Mouse (Mus musculus): ENCODE data around the gene Glce. TPM values are rescaled to one million over a fixed set of nuclear protein-coding genes. Genes with fewer than 3 reads are reported as not detected.
A peak's percentile ranks its signal among the peaks of the same experiment; 100 is the strongest.

Glce gene
- polyA plus RNA-seq, 1 experiment, result 32.0 TPM

DNA sequence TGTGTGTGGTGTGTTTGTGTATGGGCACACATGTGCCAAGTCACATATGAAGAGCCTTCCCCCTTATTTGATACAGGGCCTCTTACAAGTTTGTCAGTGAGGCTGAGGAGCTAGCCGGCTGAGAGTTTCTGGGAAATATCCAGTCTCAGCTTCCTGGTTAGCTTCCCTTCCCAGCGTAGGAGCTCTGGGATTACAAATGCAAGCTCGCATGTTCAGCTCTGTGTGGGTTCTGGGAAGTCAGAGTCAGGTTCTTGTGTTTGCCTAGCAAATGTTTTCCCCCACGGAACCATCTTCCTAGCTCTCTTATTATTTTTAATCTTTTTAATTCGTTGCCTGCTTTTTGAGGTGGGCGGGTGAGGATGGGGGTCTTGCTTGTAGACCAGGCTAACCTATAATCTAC lies 32.9 kb upstream of the Glce start:
- Histone ChIP-seq H3K79me2 (ENCODE audit: control insufficient read depth, insufficient read depth) (no peaks in the 10 kb centered on the region), H3K36me3 (ENCODE audit: control insufficient read depth, insufficient read depth) (no peaks in the 10 kb centered on the region), H3K27me3 (ENCODE audit: control insufficient read depth, insufficient read depth, insufficient read length) (no peaks in the 10 kb centered on the region), H3K4me2 (ENCODE audit: low read depth) (no peak overlapping the region), H3ac (ENCODE audit: control insufficient read depth, insufficient read length) (no peak overlapping the region), H3K4me3 (no peak overlapping the region)
- no peak for TF ChIP-seq MYOD1 (IDR thresholded peaks at IDR 0.05; ENCODE audit: control insufficient read depth in 1 of 3, insufficient read length in 2 of 3, low read depth in 2 of 3)
- no peak for TF ChIP-seq POLR2AphosphoS2 (IDR thresholded peaks at IDR 0.05; ENCODE audit: insufficient read length, low read depth)
- TF ChIP-seq MYOG (IDR thresholded peaks at IDR 0.05; ENCODE audit: control insufficient read depth in 1 of 3, insufficient read depth in 1 of 3, insufficient read length in 2 of 3, low read depth in 2 of 3), result no peak
- no peak for TF ChIP-seq USF1 (IDR thresholded peaks at IDR 0.05; ENCODE audit: low read depth)
- no peak for TF ChIP-seq E2F4 (IDR thresholded peaks at IDR 0.05; ENCODE audit: insufficient read depth)

DNA sequence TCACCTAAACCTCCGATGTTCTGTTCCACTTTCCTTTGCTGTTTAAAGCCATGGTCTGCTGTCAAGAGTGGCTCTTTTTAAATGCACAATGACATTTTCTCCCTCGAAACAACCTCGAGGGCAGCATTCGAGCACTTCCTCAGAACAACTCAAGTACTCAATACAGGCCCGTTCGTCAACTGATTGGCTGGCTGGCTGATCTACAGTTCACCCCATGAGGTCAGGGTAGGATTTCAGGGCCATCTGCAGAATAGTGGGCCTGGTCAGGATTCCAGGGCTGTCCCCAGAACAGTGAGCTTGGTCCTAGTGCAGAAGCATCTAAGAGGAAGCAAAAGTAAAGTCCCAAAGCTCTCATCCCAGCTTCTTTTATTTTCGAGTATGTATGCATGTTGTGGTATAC lies 32.5 kb upstream of the Glce start:
- Histone ChIP-seq H3K4me2 (ENCODE audit: low read depth) (no peak overlapping the region), H3K36me3 (ENCODE audit: control insufficient read depth, insufficient read depth) (no peaks in the 10 kb centered on the region), H3K4me3 (no peak overlapping the region), H3K27me3 (ENCODE audit: control insufficient read depth, insufficient read depth, insufficient read length) (no peaks in the 10 kb centered on the region), H3K79me2 (ENCODE audit: control insufficient read depth, insufficient read depth) (no peaks in the 10 kb centered on the region), H3ac (ENCODE audit: control insufficient read depth, insufficient read length) (no peak overlapping the region)
- TF ChIP-seq USF1 (IDR thresholded peaks at IDR 0.05; ENCODE audit: low read depth) (no peak), TCF3 (IDR thresholded peaks at IDR 0.05; ENCODE audit: insufficient read length, low read depth) (no peak)

DNA sequence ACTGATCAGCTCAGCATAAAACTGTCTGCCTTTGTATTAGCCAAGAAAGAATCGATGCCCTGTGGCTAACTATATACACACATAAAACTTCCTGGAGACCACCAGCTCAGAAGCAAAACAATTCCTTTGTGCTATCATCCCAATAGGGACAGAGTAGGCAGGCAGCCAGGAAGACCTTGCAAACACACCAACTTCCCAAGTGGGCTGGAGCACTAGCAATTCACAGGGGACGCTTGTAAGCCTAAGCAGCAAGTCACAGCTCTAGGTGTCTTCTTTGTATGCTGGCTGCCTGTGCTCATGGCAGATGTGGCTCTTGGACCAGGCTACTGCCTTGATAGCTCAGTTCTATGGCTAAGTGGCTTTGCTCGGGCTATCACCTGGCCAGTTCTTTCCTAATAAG lies 32.1 kb upstream of the Glce start:
- Histone ChIP-seq H3K79me2 (ENCODE audit: control insufficient read depth, insufficient read depth) (no peaks in the 10 kb centered on the region), H3K27me3 (ENCODE audit: control insufficient read depth, insufficient read depth, insufficient read length) (no peaks in the 10 kb centered on the region), H3K36me3 (ENCODE audit: control insufficient read depth, insufficient read depth) (no peaks in the 10 kb centered on the region), H3ac (ENCODE audit: control insufficient read depth, insufficient read length) (no peak overlapping the region), H3K4me3 (no peak overlapping the region), H3K4me2 (ENCODE audit: low read depth) (no peak overlapping the region)
- TF ChIP-seq MAX (IDR thresholded peaks at IDR 0.05; ENCODE audit: low read depth) (no peak), REST (IDR thresholded peaks at IDR 0.05; ENCODE audit: insufficient read depth, insufficient read length) (no peak), CEBPB (IDR thresholded peaks at IDR 0.05; ENCODE audit: insufficient read depth, poor library complexity, severe bottlenecking) (no peak), SRF (IDR thresholded peaks at IDR 0.05; ENCODE audit: control insufficient read depth, insufficient read length, low read depth) (no peak), E2F4 (IDR thresholded peaks at IDR 0.05; ENCODE audit: insufficient read depth) (no peak), MYOG (IDR thresholded peaks at IDR 0.05; ENCODE audit: control insufficient read depth in 1 of 3, insufficient read depth in 1 of 3, insufficient read length in 2 of 3, low read depth in 2 of 3) (no peak), POLR2A (IDR thresholded peaks at IDR 0.05; ENCODE audit: insufficient read length, low read depth) (no peak), MYOD1 (IDR thresholded peaks at IDR 0.05; ENCODE audit: control insufficient read depth in 1 of 3, insufficient read length in 2 of 3, low read depth in 2 of 3) (no peak), TCF12 (IDR thresholded peaks at IDR 0.05; ENCODE audit: insufficient read depth, poor library complexity, severe bottlenecking) (no peak), TCF3 (IDR thresholded peaks at IDR 0.05; ENCODE audit: insufficient read length, low read depth) (no peak), USF1 (IDR thresholded peaks at IDR 0.05; ENCODE audit: low read depth) (no peak)

DNA sequence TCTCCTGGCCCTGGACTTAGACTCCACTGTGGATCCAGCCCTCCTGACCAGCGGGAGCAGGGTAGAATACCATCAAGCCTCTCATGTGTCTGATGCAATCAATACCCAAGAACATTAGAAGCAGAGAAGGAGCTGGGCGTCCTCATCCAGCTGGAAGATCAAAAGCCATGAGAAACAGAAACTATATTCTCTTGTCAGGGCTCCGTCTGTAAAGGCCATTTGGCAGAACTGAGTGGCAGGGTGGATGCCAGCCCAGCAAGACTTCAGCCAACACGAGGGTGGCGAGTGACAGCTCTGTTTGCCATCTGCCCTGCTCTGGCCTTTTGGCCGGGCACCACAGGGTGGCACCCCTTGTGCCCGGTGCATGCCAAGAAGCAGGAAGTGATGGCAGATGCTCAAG lies 30.8 kb upstream of the Glce start:
- Histone ChIP-seq H3K4me2 (ENCODE audit: low read depth) (no peak overlapping the region), H3K27me3 (ENCODE audit: control insufficient read depth, insufficient read depth, insufficient read length) (no peaks in the 10 kb centered on the region), H3K4me3 (no peak overlapping the region), H3ac (ENCODE audit: control insufficient read depth, insufficient read length) (no peak overlapping the region), H3K36me3 (ENCODE audit: control insufficient read depth, insufficient read depth) (no peaks in the 10 kb centered on the region), H3K79me2 (ENCODE audit: control insufficient read depth, insufficient read depth) (no peaks in the 10 kb centered on the region)
- TF ChIP-seq SRF (IDR thresholded peaks at IDR 0.05; ENCODE audit: control insufficient read depth, insufficient read length, low read depth) (no peak), E2F4 (IDR thresholded peaks at IDR 0.05; ENCODE audit: insufficient read depth) (no peak), MYOD1 (IDR thresholded peaks at IDR 0.05; ENCODE audit: control insufficient read depth in 1 of 3, insufficient read length in 2 of 3, low read depth in 2 of 3) (peak in 1 of 3 experiments; percentile 23), MYOG (IDR thresholded peaks at IDR 0.05; ENCODE audit: control insufficient read depth in 1 of 3, insufficient read depth in 1 of 3, insufficient read length in 2 of 3, low read depth in 2 of 3) (peak in 1 of 3 experiments; percentile 28), MAX (IDR thresholded peaks at IDR 0.05; ENCODE audit: low read depth) (no peak), REST (IDR thresholded peaks at IDR 0.05; ENCODE audit: insufficient read depth, insufficient read length) (no peak), TCF3 (IDR thresholded peaks at IDR 0.05; ENCODE audit: insufficient read length, low read depth) (no peak), CEBPB (IDR thresholded peaks at IDR 0.05; ENCODE audit: insufficient read depth, poor library complexity, severe bottlenecking) (peak; percentile 62)

DNA sequence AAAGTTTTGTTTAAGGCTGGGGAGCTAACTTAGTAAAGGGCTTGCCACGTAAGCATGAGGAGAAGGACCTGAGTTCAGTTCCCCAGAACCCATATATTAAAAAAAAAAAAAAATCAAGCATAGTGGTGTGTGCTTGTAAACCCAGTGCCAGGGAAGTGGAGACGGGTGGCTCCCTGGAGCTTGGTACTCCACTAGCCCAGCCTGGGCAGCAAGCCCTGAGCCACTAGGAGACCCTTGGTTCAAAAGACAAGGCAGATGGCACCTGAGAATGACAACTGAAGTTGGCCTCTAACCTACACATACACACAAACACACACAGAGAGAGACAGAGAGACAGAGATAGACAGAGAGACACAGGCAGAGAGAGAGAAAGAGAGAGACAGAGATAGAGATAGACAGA lies 30.1 kb upstream of the Glce start:
- H3ac ChIP-seq (ENCODE audit: control insufficient read depth, insufficient read length), result no peak overlapping the region
- no peaks in the 10 kb centered on the region for H3K36me3 ChIP-seq (ENCODE audit: control insufficient read depth, insufficient read depth)
- no peaks in the 10 kb centered on the region for H3K27me3 ChIP-seq (ENCODE audit: control insufficient read depth, insufficient read depth, insufficient read length)
- H3K4me3 ChIP-seq, result no peak overlapping the region
- TF ChIP-seq SRF (IDR thresholded peaks at IDR 0.05; ENCODE audit: control insufficient read depth, insufficient read length, low read depth) (no peak), MYOD1 (IDR thresholded peaks at IDR 0.05; ENCODE audit: control insufficient read depth in 1 of 3, insufficient read length in 2 of 3, low read depth in 2 of 3) (no peak), MYOG (IDR thresholded peaks at IDR 0.05; ENCODE audit: control insufficient read depth in 1 of 3, insufficient read depth in 1 of 3, insufficient read length in 2 of 3, low read depth in 2 of 3) (no peak), TCF12 (IDR thresholded peaks at IDR 0.05; ENCODE audit: insufficient read depth, poor library complexity, severe bottlenecking) (no peak), USF1 (IDR thresholded peaks at IDR 0.05; ENCODE audit: low read depth) (no peak), POLR2AphosphoS2 (IDR thresholded peaks at IDR 0.05; ENCODE audit: insufficient read length, low read depth) (no peak), POLR2A (IDR thresholded peaks at IDR 0.05; ENCODE audit: insufficient read length, low read depth) (no peak), CEBPB (IDR thresholded peaks at IDR 0.05; ENCODE audit: insufficient read depth, poor library complexity, severe bottlenecking) (no peak), REST (IDR thresholded peaks at IDR 0.05; ENCODE audit: insufficient read depth, insufficient read length) (no peak), MAX (IDR thresholded peaks at IDR 0.05; ENCODE audit: low read depth) (no peak), TCF3 (IDR thresholded peaks at IDR 0.05; ENCODE audit: insufficient read length, low read depth) (no peak), E2F4 (IDR thresholded peaks at IDR 0.05; ENCODE audit: insufficient read depth) (no peak)
- no peak overlapping the region for H3K4me2 ChIP-seq (ENCODE audit: low read depth)
- no peaks in the 10 kb centered on the region for H3K79me2 ChIP-seq (ENCODE audit: control insufficient read depth, insufficient read depth)

Data from myocyte (in vitro differentiated cells).